Mouse (Mus musculus): ENCODE data around the gene Ric1. TPM values are rescaled to one million over a fixed set of nuclear protein-coding genes. Genes with fewer than 3 reads are reported as not detected.
A peak's percentile ranks its signal among the peaks of the same experiment; 100 is the strongest.

Ric1 gene
- total RNA-seq, 1 experiment: 30.7 TPM

DNA sequence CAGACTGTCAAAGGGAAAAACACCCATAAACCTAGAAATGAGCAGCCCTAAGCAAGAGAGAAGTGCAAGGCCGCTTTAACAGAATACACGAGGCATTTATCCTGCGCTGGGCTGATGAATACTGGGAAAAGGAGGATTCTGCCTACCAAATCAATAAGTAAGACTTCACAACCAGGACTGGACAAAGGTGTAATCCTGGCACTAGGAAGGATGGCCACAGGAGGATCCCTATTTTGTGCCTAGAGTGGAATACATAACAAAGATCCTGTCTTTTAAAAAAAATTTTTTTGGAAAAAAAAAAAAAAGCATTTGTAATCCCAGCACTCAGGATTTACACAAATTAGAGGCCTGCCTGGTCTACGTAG, 126.5 kb downstream of the Ric1 start:
- no peak overlapping the region for H3K9ac ChIP-seq (ENCODE audit: insufficient read depth, low read depth, low read length, poor library complexity, severe bottlenecking)
- peak overlapping the region in 1 of 2 experiments; percentile 88; a peak in 1 of 4 replicates for H3K4me3 ChIP-seq (ENCODE audit: insufficient read depth in 1 of 2, low read depth in 1 of 2, low read length in 2 of 2, poor library complexity in 1 of 2, severe bottlenecking in 1 of 2)
- peaks cover 4% of the 10 kb centered on the region; the same call in 1 of the 2 replicates for H3K36me3 ChIP-seq (ENCODE audit: control insufficient read depth, insufficient read depth, low read length, poor library complexity, severe bottlenecking)
- in situ Hi-C loops (cut with MboI; ENCODE audit: low sequenced_read_pairs in 2 of 2, unreplicated experiment in 2 of 2): no loop called here
- H3K4me1 ChIP-seq (ENCODE audit: control insufficient read depth in 2 of 2, insufficient read depth in 2 of 2, low read length in 2 of 2, poor library complexity in 1 of 2): peaks cover 0 to 2% of the 10 kb centered on the region in 2 experiments; a peak in 1 of 4 replicates
- no peaks in the 10 kb centered on the region for H3K9me3 ChIP-seq (ENCODE audit: control insufficient read depth, insufficient read depth, low read depth, low read length)
- DNase-seq (ENCODE audit: low read depth, low spot score): no peak
- TF ChIP-seq MAFK (IDR thresholded peaks at IDR 0.05; ENCODE audit: insufficient read depth, low read depth, low read length): no peak
- no peak for TF ChIP-seq ZC3H11A (IDR thresholded peaks at IDR 0.05; ENCODE audit: borderline replicate concordance, low read depth, low read length)
- no peak for TF ChIP-seq HCFC1 (IDR thresholded peaks at IDR 0.05; ENCODE audit: borderline replicate concordance, insufficient read depth, low read length)
- no peak for TF ChIP-seq CHD2 (IDR thresholded peaks at IDR 0.05; ENCODE audit: low read depth, low read length)
- no peak for TF ChIP-seq ZNF384 (IDR thresholded peaks at IDR 0.05; ENCODE audit: low read depth, low read length)
- no peak overlapping the region for H3K27ac ChIP-seq (ENCODE audit: insufficient read depth, low read depth, low read length, poor library complexity, severe bottlenecking)

DNA sequence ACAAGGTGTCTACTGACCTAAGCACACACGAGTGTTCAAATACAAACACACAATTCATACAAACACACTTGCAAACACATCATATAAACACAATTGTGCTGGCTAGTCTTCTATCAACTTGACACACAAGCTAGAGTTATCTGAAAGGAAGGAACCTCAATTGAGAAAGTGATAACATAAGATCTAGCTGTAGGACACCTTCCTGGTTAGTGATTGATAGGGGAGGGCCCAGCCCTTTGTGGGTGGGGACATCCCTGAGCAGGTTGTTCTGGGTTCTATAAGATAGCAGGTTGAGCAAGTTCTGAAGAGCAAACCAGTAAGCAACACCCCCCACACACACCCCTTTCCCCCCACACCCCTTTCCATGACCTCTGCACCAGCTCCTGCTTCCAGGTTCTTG, 127.6 kb downstream of the Ric1 start:
- in situ Hi-C loops (cut with MboI; ENCODE audit: low sequenced_read_pairs in 2 of 2, unreplicated experiment in 2 of 2): no loop called here
- Histone ChIP-seq H3K36me3 (ENCODE audit: control insufficient read depth, insufficient read depth, low read length, poor library complexity, severe bottlenecking) (peaks cover 4% of the 10 kb centered on the region; the same call in 1 of the 2 replicates), H3K4me1 (ENCODE audit: control insufficient read depth in 2 of 2, insufficient read depth in 2 of 2, low read length in 2 of 2, poor library complexity in 1 of 2) (peaks cover 0 to 6% of the 10 kb centered on the region in 2 experiments; a peak in 2 of 4 replicates), H3K9ac (ENCODE audit: insufficient read depth, low read depth, low read length, poor library complexity, severe bottlenecking) (no peak overlapping the region), H3K27ac (ENCODE audit: insufficient read depth, low read depth, low read length, poor library complexity, severe bottlenecking) (no peak overlapping the region), H3K4me3 (ENCODE audit: insufficient read depth in 1 of 2, low read depth in 1 of 2, low read length in 2 of 2, poor library complexity in 1 of 2, severe bottlenecking in 1 of 2) (no peak overlapping the region), H3K9me3 (ENCODE audit: control insufficient read depth, insufficient read depth, low read depth, low read length) (no peaks in the 10 kb centered on the region)
- DNase-seq (ENCODE audit: low read depth, low spot score): no peak
- no peak for TF ChIP-seq MAFK (IDR thresholded peaks at IDR 0.05; ENCODE audit: insufficient read depth, low read depth, low read length)
- no peak for TF ChIP-seq CHD2 (IDR thresholded peaks at IDR 0.05; ENCODE audit: low read depth, low read length)
- TF ChIP-seq HCFC1 (IDR thresholded peaks at IDR 0.05; ENCODE audit: borderline replicate concordance, insufficient read depth, low read length): no peak
- no peak for TF ChIP-seq ZNF384 (IDR thresholded peaks at IDR 0.05; ENCODE audit: low read depth, low read length)
- TF ChIP-seq ZC3H11A (IDR thresholded peaks at IDR 0.05; ENCODE audit: borderline replicate concordance, low read depth, low read length): no peak

DNA sequence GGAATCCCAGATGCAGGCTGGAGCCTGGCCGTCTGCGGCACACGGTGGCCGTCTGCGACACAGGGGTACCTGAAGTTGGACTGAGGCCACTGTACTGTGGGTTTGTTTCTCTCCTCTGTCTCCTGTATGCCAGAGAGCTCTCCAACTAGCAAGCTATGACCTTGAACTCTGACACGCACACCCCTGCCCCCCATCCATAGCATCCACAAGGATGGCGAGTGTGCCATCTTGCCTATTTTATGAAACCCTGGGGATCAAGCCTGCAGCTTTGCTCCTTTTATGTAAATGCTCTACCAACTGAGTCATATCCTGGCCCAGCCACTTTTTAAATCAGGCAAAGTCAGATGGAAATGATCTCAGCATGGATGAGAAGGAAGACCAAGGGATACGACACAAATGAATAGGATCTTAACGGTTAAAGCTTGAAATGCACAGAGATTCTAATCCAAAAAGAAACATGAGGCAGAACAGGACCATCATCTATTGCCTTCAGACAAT, 131.7 kb downstream of the Ric1 start:
- Histone ChIP-seq H3K4me3 (ENCODE audit: insufficient read depth in 1 of 2, low read depth in 1 of 2, low read length in 2 of 2, poor library complexity in 1 of 2, severe bottlenecking in 1 of 2) (no peak overlapping the region), H3K27ac (ENCODE audit: insufficient read depth, low read depth, low read length, poor library complexity, severe bottlenecking) (peak overlapping the region; percentile 1; the same call in 1 of the 2 replicates), H3K9ac (ENCODE audit: insufficient read depth, low read depth, low read length, poor library complexity, severe bottlenecking) (no peak overlapping the region), H3K36me3 (ENCODE audit: control insufficient read depth, insufficient read depth, low read length, poor library complexity, severe bottlenecking) (no peaks in the 10 kb centered on the region), H3K4me1 (ENCODE audit: control insufficient read depth in 2 of 2, insufficient read depth in 2 of 2, low read length in 2 of 2, poor library complexity in 1 of 2) (peaks cover 4 to 23% of the 10 kb centered on the region in 2 experiments), H3K9me3 (ENCODE audit: control insufficient read depth, insufficient read depth, low read depth, low read length) (no peaks in the 10 kb centered on the region)
- in situ Hi-C loops (cut with MboI; ENCODE audit: low sequenced_read_pairs in 2 of 2, unreplicated experiment in 2 of 2): no loop called here
- DNase-seq (ENCODE audit: low read depth, low spot score): no peak
- TF ChIP-seq CHD2 (IDR thresholded peaks at IDR 0.05; ENCODE audit: low read depth, low read length): no peak
- no peak for TF ChIP-seq ZC3H11A (IDR thresholded peaks at IDR 0.05; ENCODE audit: borderline replicate concordance, low read depth, low read length)
- TF ChIP-seq MAFK (IDR thresholded peaks at IDR 0.05; ENCODE audit: insufficient read depth, low read depth, low read length): no peak

DNA sequence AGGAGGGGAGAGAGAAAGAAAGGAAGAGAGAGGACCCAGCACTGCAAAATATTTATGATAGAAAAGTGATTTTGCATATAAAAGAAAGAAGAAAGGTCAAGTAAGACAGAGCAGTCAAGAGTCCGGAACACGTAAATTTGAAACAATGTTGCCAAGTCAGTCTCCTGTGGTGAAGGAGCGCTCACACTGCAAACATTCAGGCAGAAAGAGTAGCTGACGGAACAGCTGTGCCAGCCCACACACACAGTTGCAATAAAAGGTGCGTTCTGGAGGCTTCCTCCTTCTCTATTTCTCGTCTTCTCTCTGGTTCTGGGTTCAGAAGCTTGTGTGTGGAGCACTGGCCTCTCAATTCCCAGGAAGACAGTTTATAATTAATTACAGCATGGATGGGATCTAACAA, 133.1 kb downstream of the Ric1 start:
- no peaks in the 10 kb centered on the region for H3K9me3 ChIP-seq (ENCODE audit: control insufficient read depth, insufficient read depth, low read depth, low read length)
- H3K9ac ChIP-seq (ENCODE audit: insufficient read depth, low read depth, low read length, poor library complexity, severe bottlenecking): no peak overlapping the region; the same call in 1 of the 2 replicates
- in situ Hi-C loops (cut with MboI; ENCODE audit: low sequenced_read_pairs in 2 of 2, unreplicated experiment in 2 of 2): no loop called here
- H3K4me1 ChIP-seq (ENCODE audit: control insufficient read depth in 2 of 2, insufficient read depth in 2 of 2, low read length in 2 of 2, poor library complexity in 1 of 2): peaks cover 4 to 27% of the 10 kb centered on the region in 2 experiments
- no peak for DNase-seq (ENCODE audit: low read depth, low spot score)
- no peak overlapping the region for H3K4me3 ChIP-seq (ENCODE audit: insufficient read depth in 1 of 2, low read depth in 1 of 2, low read length in 2 of 2, poor library complexity in 1 of 2, severe bottlenecking in 1 of 2)
- no peak for TF ChIP-seq MAFK (IDR thresholded peaks at IDR 0.05; ENCODE audit: insufficient read depth, low read depth, low read length)
- TF ChIP-seq CHD2 (IDR thresholded peaks at IDR 0.05; ENCODE audit: low read depth, low read length): no peak
- H3K27ac ChIP-seq (ENCODE audit: insufficient read depth, low read depth, low read length, poor library complexity, severe bottlenecking): peak overlapping the region; percentile 75; the same call in 1 of the 2 replicates
- H3K36me3 ChIP-seq (ENCODE audit: control insufficient read depth, insufficient read depth, low read length, poor library complexity, severe bottlenecking): no peaks in the 10 kb centered on the region

DNA sequence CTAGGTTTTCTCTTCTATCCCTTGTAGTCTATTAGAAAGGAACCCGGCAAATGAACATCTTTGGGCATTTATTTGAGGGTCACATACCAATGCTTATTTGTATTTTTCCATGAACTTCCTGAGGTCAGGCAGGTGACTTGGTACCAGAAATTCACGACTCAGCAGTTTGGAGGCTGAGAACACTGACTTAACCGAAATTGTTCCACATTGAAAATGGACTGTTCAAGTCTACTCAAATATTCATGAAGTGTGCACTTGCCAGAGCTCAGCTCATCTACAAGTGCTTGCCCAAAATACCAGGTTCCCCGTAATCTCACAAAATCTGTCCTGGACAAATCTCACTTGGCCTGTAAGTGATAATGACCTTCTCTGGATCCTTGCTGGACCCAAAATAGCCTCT, 133.9 kb downstream of the Ric1 start:
- Histone ChIP-seq H3K9me3 (ENCODE audit: control insufficient read depth, insufficient read depth, low read depth, low read length) (no peaks in the 10 kb centered on the region), H3K36me3 (ENCODE audit: control insufficient read depth, insufficient read depth, low read length, poor library complexity, severe bottlenecking) (no peaks in the 10 kb centered on the region), H3K4me1 (ENCODE audit: control insufficient read depth in 2 of 2, insufficient read depth in 2 of 2, low read length in 2 of 2, poor library complexity in 1 of 2) (peaks cover 4 to 27% of the 10 kb centered on the region in 2 experiments), H3K4me3 (ENCODE audit: insufficient read depth in 1 of 2, low read depth in 1 of 2, low read length in 2 of 2, poor library complexity in 1 of 2, severe bottlenecking in 1 of 2) (peak overlapping the region in 1 of 2 experiments; percentile 0; a peak in 1 of 4 replicates), H3K9ac (ENCODE audit: insufficient read depth, low read depth, low read length, poor library complexity, severe bottlenecking) (peak overlapping the region; percentile 2; the same call in 1 of the 2 replicates), H3K27ac (ENCODE audit: insufficient read depth, low read depth, low read length, poor library complexity, severe bottlenecking) (peak overlapping the region; percentile 75; the same call in 1 of the 2 replicates)
- no peak for DNase-seq (ENCODE audit: low read depth, low spot score)
- TF ChIP-seq ZNF384 (IDR thresholded peaks at IDR 0.05; ENCODE audit: low read depth, low read length) (no peak), MAFK (IDR thresholded peaks at IDR 0.05; ENCODE audit: insufficient read depth, low read depth, low read length) (peak; percentile 82)
- in situ Hi-C loops (cut with MboI; ENCODE audit: low sequenced_read_pairs in 2 of 2, unreplicated experiment in 2 of 2): no loop called here

Other genes with a start within 250 kb of the Ric1 start
- 1.7 and 3.2 TPM in 2 replicates for gene Insl6, start 196.9 kb upstream of the Ric1 start, total RNA-seq (2012; rRNA removed)
- 3.4 and 4.1 TPM in 2 replicates for gene Rln1, start 187.6 kb upstream of the Ric1 start, total RNA-seq (2012; rRNA removed)
- gene Plgrkt, start 154.9 kb upstream of the Ric1 start, total RNA-seq (2012; rRNA removed): 13.6 and 15.7 TPM in 2 replicates
- gene Cd274, start 154.8 kb upstream of the Ric1 start, total RNA-seq (2012; rRNA removed): 0.58 and 0.62 TPM in 2 replicates
- gene Pdcd1lg2, start 111.4 kb upstream of the Ric1 start, total RNA-seq (2012; rRNA removed): not detected in 2 replicates
- 80.2 and 104 TPM in 2 replicates for gene Ermp1, start 126.1 kb downstream of the Ric1 start, total RNA-seq (2012; rRNA removed)
- 3.0 and 4.2 TPM in 2 replicates for gene Mlana, start 175.5 kb downstream of the Ric1 start, total RNA-seq (2012; rRNA removed)

Measured in ES-E14 (cell line).